Mouse (Mus musculus) left cerebral cortex, adult 9 months (tissue): Measurements from ENCODE around the gene Anxa8.

Experiments used
- DNase-seq, 2 experiments: peaks; one replicate each; pipeline ENCODE4 v3.0.0; 2022; ENCODE audit warnings: low spot score in 2 of 2

Gene Anxa8

GRCm38 (mm10) chr14:34085731-34086130 is at the start of gene Anxa8:
Anxa8 (plus strand) TSS chr14:34085981.
- DNase-seq, result no peak

GRCm38 (mm10) chr14:34041241-34041640 is 44.5 kb upstream of the Anxa8 start:
- DNase-seq, result no peak

- no peak for DNase-seq
Observed at GRCm38 (mm10) chr14:34043341-34043740, 42.4 kb upstream of the Anxa8 start.

- no peak for DNase-seq
Observed at GRCm38 (mm10) chr14:34050101-34050779, 35.5 kb upstream of the Anxa8 start.

- no peak for DNase-seq
Observed at GRCm38 (mm10) chr14:34052516-34052915, 33.3 kb upstream of the Anxa8 start, which contains the start of gene Antxrl. Antxrl (plus strand) TSS chr14:34052707.

GRCm38 (mm10) chr14:34071665-34072064 is 14.1 kb upstream of the Anxa8 start:
- DNase-seq, result no peak

GRCm38 (mm10) chr14:34075346-34075745 is 10.4 kb upstream of the Anxa8 start:
- no peak for DNase-seq

GRCm38 (mm10) chr14:34077222-34077621 is 8.6 kb upstream of the Anxa8 start:
- DNase-seq, result no peak

- DNase-seq, result no peak
Observed at GRCm38 (mm10) chr14:34078293-34078692, 7.5 kb upstream of the Anxa8 start.

- DNase-seq, result peak in 1 of 2 experiments; percentile 63
Observed at GRCm38 (mm10) chr14:34080321-34080997, 5.3 kb upstream of the Anxa8 start.

GRCm38 (mm10) chr14:34086806-34087205 is 1.0 kb downstream of the Anxa8 start:
- DNase-seq, result no peak

GRCm38 (mm10) chr14:34087856-34088398 is 2.1 kb downstream of the Anxa8 start:
- DNase-seq, result no peak

GRCm38 (mm10) chr14:34089796-34090195 is 4.0 kb downstream of the Anxa8 start:
- no peak for DNase-seq

- DNase-seq, result no peak
Observed at GRCm38 (mm10) chr14:34091475-34091874, 5.7 kb downstream of the Anxa8 start.

GRCm38 (mm10) chr14:34092856-34093255 is 7.1 kb downstream of the Anxa8 start:
- DNase-seq, result no peak

- DNase-seq, result no peak
Observed at GRCm38 (mm10) chr14:34096161-34096560, 10.4 kb downstream of the Anxa8 start.

- no peak for DNase-seq
Observed at GRCm38 (mm10) chr14:34102601-34103000, 16.8 kb downstream of the Anxa8 start, which contains the start of gene A630023A22Rik. A630023A22Rik (minus strand) TSS chr14:34102754.

- no peak for DNase-seq
Observed at GRCm38 (mm10) chr14:34103855-34104254, 18.1 kb downstream of the Anxa8 start.

GRCm38 (mm10) chr14:34104892-34105291 is 19.1 kb downstream of the Anxa8 start:
- DNase-seq, result peak in 1 of 2 experiments; percentile 50

GRCm38 (mm10) chr14:34106389-34107062 is 20.7 kb downstream of the Anxa8 start:
- DNase-seq, result no peak

GRCm38 (mm10) chr14:34107594-34107993 is 21.8 kb downstream of the Anxa8 start:
- no peak for DNase-seq

GRCm38 (mm10) chr14:34114311-34114710 is 28.5 kb downstream of the Anxa8 start:
- DNase-seq, result no peak
